Mouse (Mus musculus): Measurements from ENCODE around the gene Sdhaf4. TPM values are rescaled to one million over a fixed set of nuclear protein-coding genes. Genes with fewer than 3 reads are reported as not detected.

Gene Sdhaf4
- polyA plus RNA-seq (2014; fragmentation: Illumina TruSeq; extraction: RNeasy Lipid Tissue Mini Kit (QIAGEN cat#74804)): 17.0 TPM

DNA sequence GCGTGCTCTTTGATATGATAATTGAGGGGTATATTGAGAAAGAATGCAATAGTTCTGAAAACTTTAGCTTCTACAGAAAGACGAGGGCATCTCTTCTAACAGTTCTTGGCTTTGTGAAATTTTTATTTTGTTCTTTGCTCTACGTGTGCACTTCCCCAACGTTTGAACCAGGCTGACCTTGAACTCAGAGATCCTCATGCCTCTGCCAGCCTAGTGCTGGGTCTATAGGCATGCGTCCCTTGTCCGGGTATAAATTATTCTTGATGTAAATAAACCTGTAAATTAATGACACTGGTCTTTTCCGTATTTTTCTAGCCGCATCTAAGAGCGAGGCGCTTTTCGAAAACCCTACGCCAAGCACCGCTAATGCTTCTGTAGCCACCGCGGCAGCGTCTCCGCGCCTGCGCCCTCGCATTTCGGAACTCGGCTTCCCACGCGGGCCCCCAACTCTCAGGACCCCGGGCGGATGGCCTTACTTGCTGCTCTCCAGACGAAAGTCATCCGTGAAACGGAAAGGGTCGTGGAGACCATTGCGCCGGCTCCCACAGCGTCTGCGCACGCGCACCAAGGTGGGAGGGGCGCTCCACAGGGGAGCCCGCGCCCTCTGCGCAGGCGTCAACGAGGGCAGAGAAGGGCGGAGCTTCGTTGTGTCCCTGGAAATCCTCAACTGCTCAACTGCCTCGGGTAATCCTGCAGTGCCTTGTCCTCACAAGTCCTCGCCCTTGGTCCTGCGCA, at the start of gene Sdhaf4:
Gene Sdhaf4 (minus strand): TSS at position 587 of the 735 bp plus-strand sequence.

Other genes starting within 250 kb of the Sdhaf4 start
- 0.11 TPM for gene B3gat2, start 243.9 kb downstream of the Sdhaf4 start, polyA plus RNA-seq (2014; fragmentation: Illumina TruSeq; extraction: RNeasy Lipid Tissue Mini Kit (QIAGEN cat#74804))
- gene Smap1, start 83.3 kb downstream of the Sdhaf4 start, polyA plus RNA-seq (2014; fragmentation: Illumina TruSeq; extraction: RNeasy Lipid Tissue Mini Kit (QIAGEN cat#74804)): 188 TPM
- gene Fam135a, start 94.7 kb upstream of the Sdhaf4 start, polyA plus RNA-seq (2014; fragmentation: Illumina TruSeq; extraction: RNeasy Lipid Tissue Mini Kit (QIAGEN cat#74804)): 84.4 TPM
- 0.20 TPM for gene Col9a1, start 172.0 kb upstream of the Sdhaf4 start, polyA plus RNA-seq (2014; fragmentation: Illumina TruSeq; extraction: RNeasy Lipid Tissue Mini Kit (QIAGEN cat#74804))

All from ovary, adult 10 weeks (tissue).